Mouse (Mus musculus): ENCODE results near the gene Gm5269. TPM values are rescaled to one million over a fixed set of nuclear protein-coding genes. Genes with fewer than 3 reads are reported as not detected.

The Gm5269 gene
- total RNA-seq, 2 experiments from 2014 or later, result not detected

GRCm38 (mm10) chr1:45881228-45881832 is 8.7 kb downstream of the Gm5269 start:
- no peak for DNase-seq

- DNase-seq, result no peak
Observed at GRCm38 (mm10) chr1:45877463-45877862, 12.6 kb downstream of the Gm5269 start.

GRCm38 (mm10) chr1:45876450-45877198 is 13.4 kb downstream of the Gm5269 start:
- no peak for DNase-seq

DNA sequence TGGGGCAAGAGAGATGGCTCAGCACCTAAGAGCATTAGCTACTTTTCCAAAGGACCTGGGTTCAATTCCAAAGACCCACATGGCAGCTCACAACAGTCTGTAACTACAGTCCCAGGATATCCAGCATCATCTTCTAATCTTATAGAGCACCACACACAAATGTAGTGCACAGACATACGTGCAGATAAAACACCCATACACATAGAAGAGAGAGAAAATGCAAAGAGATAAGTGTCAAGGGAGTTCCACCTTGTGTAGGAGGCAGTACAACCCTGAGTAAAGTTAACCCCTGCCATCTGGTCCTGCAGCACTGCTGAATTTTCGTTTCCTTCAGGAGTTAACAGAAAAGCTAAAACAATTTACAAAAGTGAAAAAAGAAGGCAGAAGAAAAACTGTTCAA is 14.4 kb downstream of the Gm5269 start:
- no peak for DNase-seq

- no peak for DNase-seq
Observed at GRCm38 (mm10) chr1:45873250-45873649, 16.8 kb downstream of the Gm5269 start.

- DNase-seq, result peak in 1 of 2 experiments; percentile 22
Observed at GRCm38 (mm10) chr1:45868479-45869137, 21.5 kb downstream of the Gm5269 start.

DNA sequence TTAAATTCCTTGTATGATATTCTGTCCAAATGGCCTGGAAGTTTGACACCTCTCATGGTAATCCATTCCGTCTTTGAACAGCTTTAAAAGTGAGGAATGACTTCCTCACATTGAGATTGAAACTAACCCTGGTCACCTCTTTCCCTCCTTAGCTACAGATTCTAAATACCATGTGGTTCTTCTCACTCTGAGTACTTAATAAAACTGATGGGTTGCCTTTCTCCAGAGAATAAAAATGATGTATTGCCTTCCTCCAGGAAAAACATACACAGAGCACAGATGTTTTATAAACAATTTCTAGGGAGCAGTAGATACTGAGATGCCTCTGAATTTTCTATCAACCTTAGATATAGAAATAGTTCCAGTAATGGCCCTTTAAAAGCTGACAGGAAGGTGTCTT is 22.0 kb downstream of the Gm5269 start:
- DNase-seq, result no peak

DNA sequence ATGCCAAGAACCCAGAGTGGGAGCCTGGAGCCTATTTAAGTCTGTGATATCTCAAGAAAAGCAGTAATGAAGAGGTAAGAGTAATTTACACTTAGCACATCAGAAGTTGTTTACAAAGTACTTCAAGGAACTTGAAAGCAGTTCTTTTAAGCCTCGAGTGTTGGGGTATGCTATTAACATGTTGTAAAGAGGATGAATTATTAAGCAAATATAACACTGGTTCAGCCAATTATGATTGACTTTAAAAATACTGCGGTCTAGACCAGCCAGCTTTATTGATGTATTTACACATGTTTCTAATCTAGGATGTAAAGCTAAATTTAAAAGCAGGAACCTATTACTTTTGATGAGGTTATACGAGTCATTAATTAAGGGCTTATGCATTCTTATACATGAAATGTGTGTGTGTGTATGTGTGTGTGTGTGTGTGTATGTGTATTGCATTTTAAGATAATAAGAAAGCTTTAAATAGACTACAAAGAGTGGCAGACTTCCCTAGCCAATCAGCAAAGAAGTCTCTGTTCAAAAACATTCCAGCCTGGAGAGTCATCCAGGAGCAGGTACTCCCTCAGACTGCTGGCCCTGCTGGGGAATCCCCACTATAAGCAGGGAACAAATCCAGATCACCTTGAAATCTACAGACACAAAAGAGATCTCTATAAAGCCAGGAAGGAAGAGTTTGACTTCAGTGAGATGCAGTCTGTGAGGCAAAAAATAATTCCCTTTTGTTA is 23.6 kb downstream of the Gm5269 start:
- DNase-seq, result no peak

- peak in 1 of 2 experiments; percentile 27 for DNase-seq
Observed at GRCm38 (mm10) chr1:45865727-45866126, 24.3 kb downstream of the Gm5269 start.

DNA sequence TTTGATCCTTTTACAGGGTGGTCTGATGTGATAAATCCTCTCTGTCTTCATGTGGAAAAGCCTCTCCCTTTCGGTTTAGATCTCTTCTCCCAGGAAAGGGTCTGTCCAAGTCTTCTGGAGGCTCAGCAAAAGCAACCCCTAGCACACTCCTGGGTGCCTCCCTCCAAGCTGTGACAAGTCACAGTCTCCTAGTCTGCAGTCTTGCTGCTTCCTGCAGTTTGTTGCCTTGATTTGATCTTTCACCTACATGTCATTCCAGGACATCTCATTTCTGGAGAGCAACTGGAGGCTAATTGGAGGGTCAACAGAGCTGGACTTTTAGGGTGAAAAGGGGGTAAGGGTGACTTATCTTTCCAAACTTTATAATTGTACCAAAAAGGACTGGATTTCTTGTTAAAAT is 24.8 kb downstream of the Gm5269 start:
- DNase-seq, result peak in 1 of 2 experiments; percentile 35

DNA sequence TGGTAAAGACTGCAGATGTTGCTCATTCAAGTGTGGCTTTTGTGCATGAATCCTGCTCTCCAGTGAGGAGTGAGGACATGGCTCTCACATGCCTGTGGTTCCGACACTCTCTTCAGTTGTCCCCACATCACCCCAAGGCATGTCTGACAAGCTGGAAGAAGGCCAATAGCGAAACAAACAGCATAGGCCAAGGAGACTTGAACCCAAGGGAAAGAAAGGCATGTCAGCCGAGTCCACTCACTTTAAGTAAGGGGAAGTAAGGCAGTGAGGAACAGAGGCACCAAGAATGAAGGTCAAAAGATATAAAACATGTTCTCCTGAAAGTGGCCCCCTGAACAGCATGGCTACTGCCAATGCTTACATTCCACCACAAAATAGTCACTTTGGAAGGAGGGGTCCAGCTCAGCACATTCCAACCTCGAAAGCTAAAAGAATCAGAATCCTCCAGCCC is 25.5 kb downstream of the Gm5269 start:
- peak; percentile 62 to 69 for DNase-seq

DNA sequence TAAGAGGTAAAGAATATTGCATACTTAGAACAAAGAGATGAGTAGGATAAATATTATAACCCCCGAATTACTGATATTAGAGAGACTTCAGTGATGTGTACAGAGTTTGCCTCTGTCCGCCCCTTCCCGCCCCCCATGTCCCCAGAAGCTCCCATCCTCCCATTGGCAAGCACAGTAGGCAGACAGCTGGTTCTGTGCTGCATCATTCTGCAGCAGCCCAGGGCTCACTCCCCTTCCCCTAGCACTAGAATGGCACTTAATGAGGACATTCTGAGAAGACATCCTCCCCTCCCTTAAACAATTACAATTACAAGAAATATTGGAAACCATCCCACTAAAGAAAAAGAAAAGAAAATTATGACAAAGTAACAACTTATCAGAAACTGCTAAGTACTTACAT is 26.4 kb downstream of the Gm5269 start:
- DNase-seq, result no peak

- no peak for DNase-seq
Observed at GRCm38 (mm10) chr1:45861162-45861561, 28.9 kb downstream of the Gm5269 start.

- peak; percentile 43 to 46 for DNase-seq
Observed at GRCm38 (mm10) chr1:45860349-45860748, 29.7 kb downstream of the Gm5269 start.

DNA sequence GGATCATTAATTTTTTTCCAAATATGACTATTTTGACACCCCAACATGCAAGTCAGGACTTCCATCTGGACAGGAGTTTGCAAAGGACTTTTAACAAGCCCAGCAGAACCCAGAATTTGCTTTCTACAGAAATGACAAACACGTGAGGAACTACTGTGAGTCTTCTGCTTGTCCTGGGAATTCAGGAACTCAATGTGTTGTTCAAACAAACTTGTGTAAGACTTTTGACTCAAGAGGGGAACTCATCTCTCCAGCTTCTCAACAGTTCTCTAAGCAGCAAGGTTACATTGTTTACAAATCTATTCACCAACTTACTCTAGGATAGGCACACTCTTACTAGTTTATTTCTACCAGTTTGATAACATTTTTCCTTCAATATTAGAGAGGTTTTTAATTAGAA is 32.0 kb downstream of the Gm5269 start:
- DNase-seq, result no peak

GRCm38 (mm10) chr1:45845466-45845865 is 44.6 kb downstream of the Gm5269 start:
- no peak for DNase-seq

Other genes with a start within 250 kb of the Gm5269 start
- 10 to 100 TPM; 17.3 to 17.7 TPM for gene Wdr75, start 95.1 kb downstream of the Gm5269 start, total RNA-seq (2021)
- 10 to 100 TPM; 24.0 to 27.1 TPM for gene Slc40a1, start 36.2 kb upstream of the Gm5269 start, total RNA-seq (2021)
- gene Dnah7b, start 176.0 kb upstream of the Gm5269 start, total RNA-seq (2021), result 1 to 10 TPM in 1 of 2 experiments, under 1 TPM in 1; 0.65 to 1.4 TPM